Mouse (Mus musculus): ENCODE results near the gene Kif14. TPM values are rescaled to one million over a fixed set of nuclear protein-coding genes. Genes with fewer than 3 reads are reported as not detected.

Gene Kif14
- total RNA-seq, 4 experiments from 2014 or later, result 0.08 to 0.27 (median 0.15) TPM

Other genes with a start within 250 kb of the Kif14 start
- 1 to 10 TPM; 2.3 to 3.7 (median 3.0) TPM for gene Inava, start 232.1 kb upstream of the Kif14 start, total RNA-seq (2022)
- 1 to 10 TPM; 3.2 to 6.6 (median 3.9) TPM for gene Gpr25, start 205.5 kb upstream of the Kif14 start, total RNA-seq (2022)
- 100 to 1,000 TPM; 123 to 147 (median 134) TPM for gene Camsap2, start 120.2 kb upstream of the Kif14 start, total RNA-seq (2022)
- gene Ddx59, start 51.1 kb upstream of the Kif14 start, total RNA-seq (2022), result 10 to 100 TPM in 3 of 4 experiments, 1 to 10 TPM in 1; 9.6 to 11.8 (median 11.1) TPM
- gene Zfp281, start 158.6 kb downstream of the Kif14 start, total RNA-seq (2022), result 10 to 100 TPM; 34.4 to 37.8 (median 34.9) TPM